Mouse (Mus musculus) liver, embryonic 14.5 days (tissue): ENCODE measurements at regions not wholly inside any gene's neighbourhood (a gene's known extent, or its start where the extent isn't known, plus 50 kb on each side); places are given as distances from the start of the nearest gene placed in this dataset.

Source experiments
- ATAC-seq: fragments of 200-750 bp; cut with Nextera tagmentation; 2 replicates; pipeline ENCODE4 v1.8.0; 2017; ENCODE audit warnings: moderate number of reproducible peaks, mild to moderate bottlenecking, moderate library complexity; ENCODE audit not compliant: insufficient read depth
- DNase-seq, 3 experiments: peaks; one replicate each; pipeline ENCODE4 v3.0.0-alpha.2; 2012 to 2013; ENCODE audit warnings: low read depth in 3 of 3, low spot score in 3 of 3
- H3K27ac ChIP-seq: fragments of 300-500 bp; sonication (generic); 2 replicates; pipeline ENCODE4 v1.5.1; 2014; ENCODE audit warnings: moderate library complexity, mild to moderate bottlenecking, control low read depth, inconsistent platforms
- H3K27me3 ChIP-seq: fragments of 300-500 bp; sonication (generic); 2 replicates; pipeline ENCODE4 v1.6.1; 2014; ENCODE audit warnings: mild to moderate bottlenecking, low read length, moderate library complexity; ENCODE audit not compliant: control insufficient read depth, insufficient read depth
- H3K36me3 ChIP-seq: fragments of 300-500 bp; sonication (generic); replicated peaks from 2 replicates; pipeline ENCODE4 v1.6.1; 2014; ENCODE audit warnings: low read depth; ENCODE audit not compliant: control insufficient read depth, insufficient read depth
- H3K4me1 ChIP-seq, 2 experiments: fragments of 200-500 bp in 1 of 2; fragments of 300-500 bp in 1 of 2; sonication (generic) in 1 of 2; replicated peaks; 2 replicates each; pipeline ENCODE4 v1.6.1; 2012 to 2014; ENCODE audit warnings: antibody characterized with exemption in 1 of 2, inconsistent platforms in 1 of 2, low read length in 1 of 2; ENCODE audit not compliant: control insufficient read depth in 2 of 2, insufficient read depth in 2 of 2
- H3K4me2 ChIP-seq: fragments of 300-500 bp; sonication (generic); 2 replicates; pipeline ENCODE4 v1.6.1; 2014; ENCODE audit warnings: low read depth, mild to moderate bottlenecking, control low read depth, moderate library complexity
- H3K4me3 ChIP-seq, 2 experiments: fragments of 200-500 bp in 1 of 2; fragments of 300-500 bp in 1 of 2; sonication (generic) in 1 of 2; 2 replicates each; pipeline ENCODE4 v1.5.1; 2012 to 2014; ENCODE audit warnings: low read depth in 2 of 2, low read length in 2 of 2, mild to moderate bottlenecking in 2 of 2, control low read depth in 1 of 2, inconsistent platforms in 1 of 2, moderate library complexity in 1 of 2; ENCODE audit not compliant: insufficient read depth in 1 of 2
- H3K9ac ChIP-seq: fragments of 300-500 bp; sonication (generic); replicated peaks from 2 replicates; pipeline ENCODE4 v1.6.1; 2014; ENCODE audit warnings: mild to moderate bottlenecking, control low read depth, moderate library complexity
- H3K9me3 ChIP-seq: fragments of 300-500 bp; sonication (generic); 2 replicates; pipeline ENCODE4 v1.6.1; 2016; ENCODE audit warnings: low read length, mixed read lengths; ENCODE audit not compliant: control insufficient read depth
- CTCF ChIP-seq: IDR thresholded peaks from 2 replicates; pipeline ENCODE4 v1.5.1; 2016; ENCODE audit warnings: antibody characterized with exemption, low read depth, control low read depth
- EP300 ChIP-seq: IDR thresholded peaks from 2 replicates; pipeline ENCODE4 v1.6.1; 2016; ENCODE audit warnings: antibody characterized with exemption, low read depth
- WGBS: fragments of 180-500 bp; shearing (Covaris S2); extraction: QIAGEN DNeasy Blood & Tissue Kit; methylation state at CpG from one replicate; pipeline ENCODE4 v1.1.7; 2014; ENCODE audit not compliant: insufficient replicate concordance; 5-methylcytosine and 5-hydroxymethylcytosine counted together

- WGBS, result 11% methylated on average over 3 of the region's 3 CpGs
- Histone ChIP-seq H3K27me3 (no peaks in the 10 kb centered on the region), H3K4me2 (peak overlapping the region; percentile 29), H3K27ac (no peak overlapping the region; the same call in 1 of the 2 replicates), H3K9me3 (no peaks in the 10 kb centered on the region), H3K4me1 (peaks cover 31 to 54% of the 10 kb centered on the region in 2 experiments), H3K4me3 (no peak overlapping the region), H3K9ac (no peak overlapping the region), H3K36me3 (no peaks in the 10 kb centered on the region)
- no peak for DNase-seq
- no peak for TF ChIP-seq CTCF
- ATAC-seq, result no peak
Observed at GRCm38 (mm10) chr16:30790036-30790435, 190.5 kb downstream of the Fam43a start.

- H3K9me3 ChIP-seq, result no peaks in the 10 kb centered on the region
- no peak overlapping the region for H3K4me3 ChIP-seq
- H3K4me1 ChIP-seq, result peaks cover 31 to 56% of the 10 kb centered on the region in 2 experiments
- no peak overlapping the region for H3K9ac ChIP-seq
- H3K4me2 ChIP-seq, result peak overlapping the region; percentile 29
- no peak overlapping the region; the same call in 1 of the 2 replicates for H3K27ac ChIP-seq
- H3K36me3 ChIP-seq, result no peaks in the 10 kb centered on the region
- H3K27me3 ChIP-seq, result no peaks in the 10 kb centered on the region
- 7% methylated on average over 4 of the region's 4 CpGs for WGBS
- TF ChIP-seq CTCF, result no peak
- peak; percentile 58 for ATAC-seq
- no peak for DNase-seq
Observed at GRCm38 (mm10) chr16:30790551-30791001, 191.1 kb downstream of the Fam43a start.

DNA sequence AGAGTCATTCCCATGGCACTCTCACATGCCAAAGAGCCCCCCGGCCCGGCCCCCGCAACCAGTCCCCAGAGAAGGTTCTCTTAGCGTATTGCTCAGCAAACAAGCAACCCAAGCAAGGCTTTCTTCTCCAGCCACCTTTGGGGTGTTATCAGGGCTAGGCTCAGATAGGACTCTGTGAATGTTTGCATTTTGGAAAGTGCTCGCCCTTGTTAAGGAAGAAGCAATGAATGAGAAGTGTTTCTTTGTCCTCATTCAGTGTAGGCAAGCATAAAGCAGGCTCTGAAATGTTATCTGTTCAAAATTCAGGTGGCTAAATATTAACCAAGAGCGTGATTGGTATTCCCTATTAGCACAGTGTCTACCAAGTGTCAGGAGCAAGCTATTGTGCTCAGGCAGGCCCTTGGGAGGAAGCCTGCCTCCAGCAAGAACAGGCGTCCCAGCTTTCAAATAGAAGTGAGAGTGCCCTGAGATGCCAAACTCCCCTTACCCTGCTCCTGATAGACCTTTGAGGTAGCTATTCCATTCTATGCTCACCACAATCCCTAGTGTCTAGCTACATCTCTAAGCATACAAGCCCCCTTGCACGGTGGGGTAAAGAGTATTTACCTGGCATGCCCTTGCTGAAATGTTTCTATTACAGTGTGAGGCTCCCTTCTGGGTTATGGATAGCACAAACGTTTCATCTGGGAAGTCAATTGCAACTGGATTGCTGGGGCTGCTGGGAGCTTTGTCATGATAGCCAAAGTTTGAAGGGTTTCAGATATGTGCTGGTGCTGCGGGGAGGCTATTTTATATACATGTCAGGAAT lies 191.7 kb downstream of the Fam43a start:
- Histone ChIP-seq H3K4me2 (no peak overlapping the region), H3K4me3 (no peak overlapping the region), H3K36me3 (no peaks in the 10 kb centered on the region), H3K9ac (no peak overlapping the region), H3K4me1 (peaks cover 27 to 58% of the 10 kb centered on the region in 2 experiments), H3K27ac (no peak overlapping the region), H3K9me3 (no peaks in the 10 kb centered on the region), H3K27me3 (no peaks in the 10 kb centered on the region)
- ATAC-seq, result no peak
- DNase-seq, result no peak
- TF ChIP-seq EP300, result no peak
- TF ChIP-seq CTCF, result no peak
- WGBS, result 47% methylated on average over 10 of the region's 10 CpGs

DNA sequence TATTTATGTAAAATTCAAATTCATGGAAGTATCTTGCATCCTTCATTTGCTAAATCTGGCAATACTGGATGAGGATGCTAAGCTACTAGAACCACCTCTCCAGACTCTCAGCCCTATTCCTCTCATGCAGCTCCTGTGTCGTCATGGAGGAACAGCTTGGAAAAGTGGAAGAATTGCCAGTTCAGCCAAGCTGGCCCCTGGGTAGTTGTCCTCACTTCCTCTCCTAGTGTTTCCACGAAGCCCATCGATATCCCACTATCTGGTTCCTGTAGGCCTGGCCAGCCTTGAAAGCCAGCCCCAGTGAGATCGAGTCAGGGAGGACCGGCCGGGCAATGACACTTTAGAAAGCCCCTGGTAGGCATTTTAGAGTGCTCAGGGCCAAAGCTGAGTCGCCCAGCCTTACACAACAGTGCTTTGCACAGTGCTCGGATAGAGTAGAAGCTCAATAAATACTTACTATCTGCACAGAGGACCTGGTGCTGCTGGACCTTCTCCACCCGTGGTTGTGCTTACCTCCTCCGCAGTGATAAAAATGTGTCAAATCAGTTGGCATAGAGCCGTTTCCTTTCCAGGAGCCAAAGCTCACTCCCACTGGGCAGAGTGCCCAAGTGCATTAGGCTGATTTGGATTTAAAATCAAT lies 193.3 kb downstream of the Fam43a start:
- no peak overlapping the region for H3K4me3 ChIP-seq
- WGBS, result 42% methylated on average over 11 of the region's 11 CpGs
- H3K9ac ChIP-seq, result no peak overlapping the region
- H3K4me1 ChIP-seq, result peaks cover 21 to 50% of the 10 kb centered on the region in 2 experiments
- H3K27me3 ChIP-seq, result no peaks in the 10 kb centered on the region
- no peak overlapping the region for H3K4me2 ChIP-seq
- H3K36me3 ChIP-seq, result no peaks in the 10 kb centered on the region
- no peak for TF ChIP-seq CTCF
- no peak for TF ChIP-seq EP300
- H3K9me3 ChIP-seq, result no peaks in the 10 kb centered on the region
- H3K27ac ChIP-seq, result no peak overlapping the region
- ATAC-seq, result no peak
- no peak for DNase-seq

- H3K27ac ChIP-seq, result no peak overlapping the region
- H3K9me3 ChIP-seq, result no peaks in the 10 kb centered on the region
- DNase-seq (no peak), ATAC-seq (no peak)
- H3K4me1 ChIP-seq, result peaks cover 21 to 45% of the 10 kb centered on the region in 2 experiments
- H3K36me3 ChIP-seq, result no peaks in the 10 kb centered on the region
- no peaks in the 10 kb centered on the region for H3K27me3 ChIP-seq
- H3K9ac ChIP-seq, result no peak overlapping the region
- no peak overlapping the region for H3K4me2 ChIP-seq
- no peak overlapping the region for H3K4me3 ChIP-seq
- WGBS, result 61% methylated on average over 9 of the region's 9 CpGs
- TF ChIP-seq EP300, result no peak
- no peak for TF ChIP-seq CTCF
Observed at GRCm38 (mm10) chr16:30793378-30793753, 193.8 kb downstream of the Fam43a start.
